Mouse (Mus musculus): Measurements from ENCODE around the gene Aacs.
"Not testable (repeated sequence)": the region's sequence is repeated elsewhere in the genome, so short reads cannot be mapped to it uniquely, and the experiment has no call there.

The Aacs gene

GRCm38 (mm10) chr5:125465701-125466106, 9.9 kb upstream of the Aacs start:
- peak; percentile 96 to 99 for DNase-seq (ENCODE audit: low spot score in 2 of 2)

GRCm38 (mm10) chr5:125466483-125466882, 9.1 kb upstream of the Aacs start:
- DNase-seq (ENCODE audit: low spot score in 2 of 2) = no peak

GRCm38 (mm10) chr5:125467261-125467660, 8.4 kb upstream of the Aacs start:
- no peak for DNase-seq (ENCODE audit: low spot score in 2 of 2)

GRCm38 (mm10) chr5:125470713-125471112, 4.9 kb upstream of the Aacs start:
- no peak for DNase-seq (ENCODE audit: low spot score in 2 of 2)

- no peak for DNase-seq (ENCODE audit: low spot score in 2 of 2)
Observed at GRCm38 (mm10) chr5:125472796-125473475, 2.7 kb upstream of the Aacs start.

- DNase-seq (ENCODE audit: low spot score in 2 of 2) = no peak
Observed at GRCm38 (mm10) chr5:125475030-125475429, 584 bp upstream of the Aacs start.

- peak in 1 of 2 experiments; percentile 39 for DNase-seq (ENCODE audit: low spot score in 2 of 2)
Observed at GRCm38 (mm10) chr5:125476286-125476625, 642 bp downstream of the Aacs start.

- no peak for DNase-seq (ENCODE audit: low spot score in 2 of 2)
Observed at GRCm38 (mm10) chr5:125476799-125477198, 1.2 kb downstream of the Aacs start.

- DNase-seq (ENCODE audit: low spot score in 2 of 2) = no peak
Observed at GRCm38 (mm10) chr5:125477533-125477932, 1.9 kb downstream of the Aacs start.

GRCm38 (mm10) chr5:125478037-125478436, 2.4 kb downstream of the Aacs start:
- DNase-seq (ENCODE audit: low spot score in 2 of 2) = no peak

GRCm38 (mm10) chr5:125479376-125479775, 3.8 kb downstream of the Aacs start:
- no peak for DNase-seq (ENCODE audit: low spot score in 2 of 2)

GRCm38 (mm10) chr5:125480434-125481231, 5.0 kb downstream of the Aacs start:
- no peak for DNase-seq (ENCODE audit: low spot score in 2 of 2)

GRCm38 (mm10) chr5:125482474-125482873, 6.9 kb downstream of the Aacs start:
- no peak for DNase-seq (ENCODE audit: low spot score in 2 of 2)

- DNase-seq (ENCODE audit: low spot score in 2 of 2) = no peak
Observed at GRCm38 (mm10) chr5:125483712-125484611, 8.3 kb downstream of the Aacs start.

- no peak for DNase-seq (ENCODE audit: low spot score in 2 of 2)
Observed at GRCm38 (mm10) chr5:125485031-125485778, 9.6 kb downstream of the Aacs start.

GRCm38 (mm10) chr5:125486088-125486487, 10.5 kb downstream of the Aacs start:
- no peak for DNase-seq (ENCODE audit: low spot score in 2 of 2)

GRCm38 (mm10) chr5:125487375-125488115, 11.9 kb downstream of the Aacs start:
- no peak for DNase-seq (ENCODE audit: low spot score in 2 of 2)

GRCm38 (mm10) chr5:125488116-125488455, 12.5 kb downstream of the Aacs start:
- DNase-seq (ENCODE audit: low spot score in 2 of 2) = no peak

GRCm38 (mm10) chr5:125488953-125489352, 13.3 kb downstream of the Aacs start:
- DNase-seq (ENCODE audit: low spot score in 2 of 2) = not testable (repeated sequence)

GRCm38 (mm10) chr5:125491107-125491506, 15.5 kb downstream of the Aacs start:
- no peak for DNase-seq (ENCODE audit: low spot score in 2 of 2)
